Mouse (Mus musculus) CD4-positive helper T cell, adult 2 months (primary cell): ENCODE measurements around the gene Pde4b.

Source experiments
- DNase-seq: peaks from one replicate; pipeline ENCODE4 v3.0.0-alpha.2; 2012; ENCODE audit warnings: low read depth, missing footprints, low spot score

Pde4b gene

DNA sequence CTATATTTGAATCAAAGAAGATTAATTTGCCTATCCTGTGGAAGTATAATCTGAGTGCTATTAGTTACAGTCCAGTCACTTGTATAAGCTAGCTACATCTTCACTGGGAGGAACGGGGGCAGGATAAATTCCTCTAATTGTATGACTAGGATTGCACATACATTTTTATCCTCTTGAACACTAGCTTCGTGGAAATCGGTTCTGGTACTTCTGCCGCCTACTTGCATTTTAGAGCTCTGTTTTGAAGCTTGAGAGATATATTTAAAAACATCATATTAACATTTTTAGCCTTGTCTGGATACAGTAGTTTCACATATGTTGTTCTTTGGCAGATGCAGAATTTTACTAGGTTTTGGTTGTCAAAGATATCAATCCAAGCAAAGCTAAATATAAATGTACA is 310.0 kb downstream of the Pde4b start:
- no peak for DNase-seq

DNA sequence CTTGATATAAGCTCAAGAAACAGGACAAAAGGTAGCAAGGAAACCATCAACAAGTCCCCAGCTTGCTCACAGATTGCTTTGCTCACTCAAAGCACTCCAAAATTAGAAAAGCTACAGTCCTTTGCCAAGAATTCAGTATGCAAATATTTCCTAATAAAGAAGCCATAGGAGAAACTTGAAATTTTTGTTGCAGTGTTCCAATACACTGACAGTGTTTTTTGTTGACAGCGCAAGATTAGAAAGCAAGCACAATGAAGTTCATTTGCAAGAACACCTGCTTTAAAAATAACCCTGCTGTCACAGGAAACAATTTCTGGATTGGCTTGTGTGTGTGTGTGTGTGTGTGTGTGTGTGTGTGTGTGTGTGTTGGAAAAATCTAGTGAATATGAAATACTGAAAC is 311.2 kb downstream of the Pde4b start:
- no peak for DNase-seq

GRCm38 (mm10) chr4:102406848-102407247 is 319.5 kb downstream of the Pde4b start:
- no peak for DNase-seq

GRCm38 (mm10) chr4:102408132-102408531 is 320.8 kb downstream of the Pde4b start:
- no peak for DNase-seq

DNA sequence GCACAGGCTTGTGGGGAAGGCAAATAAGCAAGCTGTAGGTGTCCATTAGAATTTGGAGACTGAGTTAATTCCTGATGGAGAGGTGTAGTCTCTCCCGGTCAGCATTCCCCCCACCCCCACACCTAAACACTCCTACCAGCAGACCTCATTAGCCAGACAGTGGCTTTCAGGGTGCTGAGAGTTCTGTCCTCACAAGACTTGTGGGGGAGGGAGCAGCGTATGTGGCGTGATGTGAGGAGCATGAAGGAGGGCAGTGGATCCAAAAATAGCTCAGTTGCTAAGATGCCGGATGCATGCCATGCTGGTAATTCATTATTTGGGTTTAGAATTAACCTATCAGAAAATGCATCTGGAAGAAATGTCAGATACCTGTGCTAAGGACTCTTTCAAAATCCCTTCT is 321.6 kb downstream of the Pde4b start:
- DNase-seq, result no peak

DNA sequence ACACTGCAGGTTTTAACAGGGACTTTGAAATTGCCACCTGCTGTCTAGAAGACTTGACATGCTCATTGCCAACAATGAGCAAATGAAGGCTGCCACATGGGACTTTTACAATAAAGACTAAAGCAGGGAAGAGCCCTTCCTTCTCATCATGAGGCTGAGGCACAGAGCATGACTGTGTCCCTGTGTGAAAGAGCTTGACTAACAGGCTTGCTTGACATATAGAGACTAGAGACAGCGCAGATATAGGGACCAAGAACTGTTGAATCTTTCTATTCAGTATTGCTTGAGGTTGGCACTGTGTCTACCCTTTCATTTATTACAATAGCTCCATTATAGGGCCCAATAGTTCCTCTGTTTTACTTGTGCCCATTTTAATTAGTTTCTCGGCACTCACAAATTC is 325.8 kb downstream of the Pde4b start:
- DNase-seq, result no peak

DNA sequence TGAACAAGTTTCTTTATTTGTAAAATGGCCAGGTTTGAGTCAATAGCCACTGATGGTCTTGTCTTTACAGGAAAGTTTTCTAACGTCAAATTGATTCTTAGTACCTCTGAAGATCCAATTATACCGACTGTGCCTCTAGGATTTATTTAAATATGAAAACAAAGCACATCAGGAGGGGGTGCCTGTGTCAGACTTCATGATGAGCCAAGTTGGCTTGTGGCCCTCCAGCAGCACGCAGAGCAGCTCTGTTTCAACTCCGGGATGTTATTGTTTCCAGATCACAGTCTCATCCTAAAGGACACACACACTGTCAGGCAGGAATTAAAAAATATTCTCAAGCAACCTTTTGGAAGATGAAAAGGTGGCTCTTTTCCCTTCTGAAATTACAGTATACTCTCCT is 326.5 kb downstream of the Pde4b start:
- no peak for DNase-seq

DNA sequence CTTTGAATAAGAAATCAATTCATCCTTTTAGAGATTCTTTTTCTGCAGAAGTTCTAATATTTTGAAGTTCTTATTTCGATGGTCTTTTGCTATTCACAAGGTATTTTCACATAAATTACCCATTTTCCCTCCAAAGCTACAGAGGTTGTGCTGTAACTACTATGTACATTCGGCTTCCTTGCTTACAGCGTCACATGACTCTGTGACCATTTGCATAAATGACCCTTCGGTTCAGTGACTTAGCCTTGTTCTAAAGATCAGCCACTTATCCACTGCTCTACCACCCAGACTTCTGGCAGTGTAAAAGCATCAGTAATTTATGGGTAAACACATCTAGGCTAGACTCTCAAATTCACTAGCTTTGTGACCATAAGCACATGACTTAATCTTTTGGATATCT is 327.3 kb downstream of the Pde4b start:
- DNase-seq, result no peak

DNA sequence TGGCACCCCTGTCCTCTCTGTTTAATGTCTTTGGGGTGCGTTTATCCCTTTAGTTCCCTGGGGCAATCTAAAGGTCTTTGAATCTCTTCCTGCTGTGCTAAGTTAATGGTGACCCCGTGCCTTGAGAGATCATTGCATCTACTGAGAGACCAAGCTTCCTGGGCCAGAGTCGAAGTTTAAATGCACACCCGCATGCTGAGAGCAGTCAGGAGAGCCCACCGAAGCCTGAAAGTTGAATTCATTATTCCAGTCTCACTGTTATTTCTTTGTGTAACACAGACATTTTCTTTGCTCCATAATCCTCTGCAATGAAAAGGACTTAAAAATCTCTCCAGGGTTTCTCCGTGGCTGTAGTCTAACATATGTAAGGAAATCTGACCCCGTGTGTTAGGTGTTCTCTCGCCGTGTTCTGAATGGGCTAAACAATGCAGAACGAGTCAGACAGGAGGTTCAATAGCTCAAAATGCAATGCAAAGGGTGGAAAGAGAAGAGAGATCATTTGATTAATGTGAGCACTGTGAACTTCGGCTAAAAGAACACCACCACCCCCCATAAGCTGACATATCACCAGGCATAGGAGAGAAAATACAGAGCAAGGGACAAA is 333.6 kb downstream of the Pde4b start:
- no peak for DNase-seq

DNA sequence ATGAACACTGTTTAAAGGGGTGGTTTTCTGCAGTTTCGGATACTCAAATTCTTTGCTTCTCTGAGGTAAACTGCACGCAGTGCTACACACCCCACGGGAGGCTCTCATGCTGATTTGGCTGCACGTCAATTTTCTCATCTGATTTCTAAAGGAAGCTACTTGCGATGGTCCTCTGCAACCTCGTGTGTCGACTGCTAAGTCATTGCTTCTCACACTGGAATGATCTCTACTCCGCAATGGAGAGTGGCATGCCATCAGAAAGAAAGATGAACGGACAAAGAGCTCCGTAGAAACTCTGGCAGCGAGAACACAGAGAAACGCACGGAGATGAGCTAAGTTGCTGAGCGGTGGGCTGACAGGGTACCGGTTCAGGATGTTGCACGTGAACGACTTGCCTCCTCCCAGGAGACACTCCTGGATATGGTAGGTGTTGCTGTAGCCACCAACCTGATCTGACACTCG is 334.1 kb downstream of the Pde4b start:
- no peak for DNase-seq

DNA sequence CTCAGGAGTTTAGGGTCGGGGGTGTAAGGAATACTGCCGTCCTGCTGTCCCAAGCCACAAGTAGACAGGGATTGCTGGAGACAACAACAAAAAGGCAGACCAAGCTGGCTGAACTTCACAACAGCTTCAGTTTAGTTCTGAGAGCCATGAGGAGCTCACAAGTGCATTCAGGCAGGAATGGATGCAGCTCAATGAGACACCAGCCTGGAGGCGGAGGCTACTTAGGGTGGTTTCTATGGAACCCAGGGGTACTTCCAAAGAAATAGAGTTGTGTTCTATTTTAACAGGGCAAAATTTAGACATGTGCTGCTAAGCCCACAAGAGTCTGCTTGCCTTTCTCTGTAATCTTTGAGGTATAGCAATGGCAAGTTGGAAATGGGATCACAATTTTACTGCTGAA is 336.8 kb downstream of the Pde4b start:
- DNase-seq, result no peak

DNA sequence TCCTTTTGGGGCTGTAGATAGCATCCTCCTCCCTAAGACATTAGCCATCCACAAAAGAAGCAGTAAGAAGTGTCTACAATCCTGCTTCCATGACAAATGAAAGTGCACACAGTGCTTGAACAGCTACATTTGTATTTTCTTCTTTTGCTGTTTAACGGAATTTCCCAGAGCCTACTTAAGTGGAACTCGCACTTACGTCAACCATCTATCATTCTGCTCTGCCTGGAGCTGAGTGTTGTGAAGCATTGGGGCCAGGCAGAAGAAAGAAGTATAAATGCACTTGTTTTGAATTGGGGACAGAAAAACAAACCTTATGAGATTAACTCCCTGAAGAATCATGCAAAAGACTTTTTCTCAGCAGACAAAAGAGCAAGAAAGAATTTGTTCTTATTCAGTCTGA is 338.1 kb downstream of the Pde4b start:
- DNase-seq, result no peak

DNA sequence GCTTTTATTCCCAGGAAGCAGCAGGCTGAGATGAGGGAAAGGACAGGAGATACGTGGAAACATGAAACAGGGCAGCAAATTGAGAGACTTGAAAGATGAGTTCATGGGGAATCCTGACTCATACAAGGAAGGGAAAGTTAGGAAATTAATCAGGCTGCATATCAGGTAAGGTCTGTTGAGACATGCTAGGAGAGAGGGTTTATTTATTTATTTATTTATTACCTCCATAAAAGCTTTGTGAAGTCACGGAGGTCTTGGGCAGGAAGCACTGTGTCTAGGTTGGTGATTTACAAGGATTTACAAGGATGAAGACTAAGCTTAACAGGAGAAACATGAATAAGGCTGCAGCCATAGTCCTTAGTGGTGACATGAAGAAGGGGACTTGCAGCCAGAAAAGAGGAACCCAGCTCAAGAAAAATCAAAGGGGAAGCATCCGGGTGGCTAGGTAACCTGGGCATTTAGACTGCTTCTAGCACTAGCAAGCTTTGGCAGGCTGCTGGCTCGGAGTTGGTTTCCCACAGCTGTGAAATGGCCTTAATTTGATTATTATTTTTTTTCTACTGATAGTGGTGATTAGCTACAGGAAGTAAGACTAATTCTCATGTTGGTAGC is 342.5 kb downstream of the Pde4b start:
- DNase-seq, result no peak

DNA sequence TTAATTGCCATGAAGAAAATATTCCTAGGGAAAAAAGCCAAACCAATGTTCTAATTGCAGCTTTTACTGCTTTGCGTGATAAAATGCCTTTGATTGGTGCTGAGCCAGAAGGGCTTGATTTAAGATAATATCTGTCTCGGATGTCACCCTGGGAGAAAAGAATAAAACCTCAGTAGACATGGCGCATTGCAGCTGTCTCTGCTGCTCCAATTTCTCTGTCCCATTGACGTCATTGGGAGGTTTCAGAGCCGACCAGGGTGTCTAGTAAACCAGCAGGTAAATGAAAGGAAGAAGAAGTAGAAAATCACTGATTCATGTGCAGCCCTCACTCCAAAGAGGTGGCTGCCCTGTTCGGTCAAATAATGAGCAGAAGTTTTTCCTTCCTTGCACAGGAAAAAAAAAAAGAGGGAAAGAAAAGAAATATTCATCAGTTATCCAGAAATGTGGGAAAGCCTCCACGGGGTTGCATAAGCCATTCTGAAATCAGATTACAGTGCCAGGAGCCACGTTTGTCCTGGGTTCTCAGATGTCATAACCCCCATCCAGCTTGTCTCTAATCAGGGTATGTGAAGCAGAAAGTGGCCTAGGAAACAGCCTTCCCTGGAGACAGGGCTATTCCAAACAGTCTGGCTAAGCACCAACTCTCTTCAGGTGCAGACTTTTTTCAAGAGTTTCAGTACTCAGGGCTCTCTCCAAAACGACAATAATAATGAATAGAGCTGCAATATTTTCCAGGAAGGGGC is 344.9 kb downstream of the Pde4b start:
- no peak for DNase-seq

DNA sequence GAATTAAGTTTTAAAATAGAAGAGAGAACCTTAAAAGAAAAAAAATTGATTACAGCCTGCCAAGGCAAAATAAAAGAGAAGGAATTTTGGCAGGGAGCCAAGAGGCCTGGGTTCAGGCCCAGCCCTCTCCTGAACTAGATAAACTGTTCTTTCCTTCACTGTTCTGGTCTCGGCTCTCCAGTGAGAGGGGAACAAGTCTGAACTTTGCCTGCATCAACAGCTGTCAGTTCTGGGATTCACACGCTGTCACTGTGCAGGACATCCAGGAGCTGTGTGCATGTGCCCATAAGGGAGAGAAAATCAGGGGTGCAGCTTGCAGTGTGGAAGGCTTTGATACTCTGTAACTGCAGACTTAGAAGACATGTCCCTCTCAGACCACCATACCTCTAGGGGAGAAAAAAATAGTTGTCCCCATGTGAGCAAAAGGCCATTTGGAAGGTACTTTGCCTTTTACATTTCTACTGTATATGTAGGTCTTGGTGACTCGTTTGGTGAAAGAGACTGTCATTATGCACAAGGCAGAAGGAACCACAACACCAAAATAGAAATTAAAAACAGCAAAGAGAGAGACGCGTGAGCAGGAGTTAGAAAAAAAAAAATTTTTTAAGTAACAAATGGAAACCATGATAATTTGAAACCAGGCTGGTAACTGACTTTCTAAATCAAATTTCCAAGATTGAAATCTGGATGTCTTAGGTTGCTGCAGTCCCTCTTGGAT is 352.2 kb downstream of the Pde4b start:
- DNase-seq, result no peak

DNA sequence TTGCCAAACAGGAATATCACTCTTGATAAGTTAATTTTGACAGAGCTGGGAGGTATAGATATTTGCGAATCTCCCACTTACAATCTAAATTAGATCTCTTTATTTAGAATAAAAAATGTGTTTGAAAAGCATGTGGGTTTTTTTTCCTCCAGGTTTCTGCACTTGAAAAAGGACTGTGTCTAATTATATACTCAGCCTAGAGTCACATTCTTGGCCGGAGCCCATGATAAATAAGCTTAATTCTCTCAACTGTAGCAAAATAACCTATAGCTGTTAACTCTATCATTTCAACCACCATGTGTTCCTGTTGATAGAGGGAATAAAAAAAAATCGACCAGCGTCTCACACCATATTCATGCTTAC is 352.8 kb downstream of the Pde4b start:
- DNase-seq, result no peak

GRCm38 (mm10) chr4:102443533-102443932 is 356.2 kb downstream of the Pde4b start:
- no peak for DNase-seq

DNA sequence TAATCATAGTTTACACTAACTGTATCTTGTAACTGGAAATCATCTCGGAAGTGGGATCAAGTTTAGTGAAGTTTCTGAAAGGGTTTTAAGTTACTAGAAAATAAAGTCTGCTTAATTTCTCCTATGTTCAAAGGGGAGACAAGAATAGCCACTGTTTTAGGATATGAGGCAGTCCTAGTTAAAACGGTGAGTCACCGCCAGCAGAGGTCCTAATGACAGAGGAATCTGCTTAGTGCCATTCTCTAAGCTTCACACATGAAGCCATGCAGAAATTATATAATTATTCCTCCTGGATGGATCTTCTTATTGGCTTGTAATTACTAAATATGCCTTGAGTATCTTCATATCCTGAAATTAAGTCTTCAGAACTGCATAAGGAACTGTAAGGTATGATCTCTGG is 357.2 kb downstream of the Pde4b start:
- DNase-seq, result no peak

GRCm38 (mm10) chr4:102446160-102446945 is 359.0 kb downstream of the Pde4b start:
- DNase-seq, result no peak

DNA sequence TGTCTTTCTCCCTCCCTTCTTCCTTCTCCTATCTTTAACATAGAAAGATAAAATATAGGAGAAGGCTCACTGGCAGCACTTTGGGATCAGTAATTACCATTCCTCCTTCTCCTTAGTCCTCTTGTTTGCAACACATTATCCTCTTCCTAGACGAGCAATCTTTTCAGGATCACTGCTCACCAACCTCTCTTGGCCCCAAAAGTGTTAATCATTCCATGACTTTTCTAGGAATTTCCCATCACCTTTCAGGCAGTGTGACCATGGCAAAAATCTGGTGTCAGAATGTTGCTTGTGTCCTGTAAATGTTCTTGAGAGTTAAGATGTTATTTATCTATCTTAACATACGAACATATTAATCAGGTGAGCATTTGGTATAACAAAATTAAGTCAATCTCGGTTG is 369.1 kb downstream of the Pde4b start:
- no peak for DNase-seq

DNA sequence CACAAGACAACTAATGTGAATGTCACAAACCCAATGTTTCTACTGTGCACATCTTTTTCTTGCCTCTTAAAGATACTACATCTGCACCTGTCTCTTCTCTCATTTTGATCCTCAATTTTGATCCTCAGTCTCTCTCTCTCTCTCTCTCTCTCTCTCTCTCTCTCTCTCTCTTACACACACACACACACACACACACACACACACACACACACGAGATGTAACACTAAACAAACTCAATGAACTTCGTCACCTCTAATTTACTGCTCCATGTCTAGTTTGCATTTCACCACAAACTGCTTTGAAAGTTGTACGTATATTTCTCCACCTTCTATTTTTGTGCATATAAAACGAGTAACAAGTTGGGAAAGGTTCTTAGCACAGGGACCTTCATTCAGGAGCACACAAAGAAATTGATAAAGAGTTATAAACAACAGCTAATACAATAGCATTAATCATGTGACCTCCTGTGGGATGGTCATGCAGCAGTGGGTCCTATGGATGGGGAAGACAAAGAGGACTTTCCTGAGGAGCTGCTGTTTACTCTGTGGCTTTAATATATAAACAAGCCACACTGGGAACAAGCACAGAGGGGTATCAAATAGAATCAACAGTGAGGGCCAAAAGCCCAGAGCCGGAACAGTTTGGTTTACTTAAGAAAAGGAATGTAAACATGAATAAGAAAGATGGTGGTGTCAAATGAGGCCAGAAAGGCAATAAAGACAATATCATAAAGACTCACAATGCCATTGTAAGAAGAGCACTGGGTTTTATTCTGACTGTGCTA is 372.1 kb downstream of the Pde4b start:
- no peak for DNase-seq
